Mouse (Mus musculus) heart, adult 2 months (tissue): ENCODE measurements at regions not wholly inside any gene's neighbourhood (a gene's known extent, or its start where the extent isn't known, plus 50 kb on each side); places are given as distances from the start of the nearest gene placed in this dataset.
"Not testable (repeated sequence)": the region's sequence is repeated elsewhere in the genome, so short reads cannot be mapped to it uniquely, and the experiment has no call there.

Experiments
- DNase-seq, 2 experiments: peaks; one replicate each; pipeline ENCODE4 v3.0.0; 2021
- H3K27ac ChIP-seq: fragments of 200-600 bp; 2 replicates; pipeline ENCODE4 v1.8.1; 2022
- H3K27me3 ChIP-seq: fragments of 200-500 bp; 2 replicates; pipeline ENCODE4 v1.6.1; 2012; ENCODE audit warnings: mild to moderate bottlenecking, low read length, inconsistent platforms, mixed read lengths; ENCODE audit not compliant: control insufficient read depth, insufficient read depth
- H3K36me3 ChIP-seq: fragments of 200-500 bp; 2 replicates; pipeline ENCODE4 v1.6.1; 2012; ENCODE audit warnings: low read length, inconsistent platforms; ENCODE audit not compliant: control insufficient read depth, insufficient read depth
- H3K4me1 ChIP-seq: fragments of 200-500 bp; 2 replicates; pipeline ENCODE4 v1.6.1; 2011; ENCODE audit warnings: low read length; ENCODE audit not compliant: control insufficient read depth, insufficient read depth
- H3K4me3 ChIP-seq: fragments of 200-600 bp; 2 replicates; pipeline ENCODE4 v1.8.1; 2022
- H3K79me2 ChIP-seq: fragments of 200-500 bp; replicated peaks from 2 replicates; pipeline ENCODE4 v1.6.1; 2012; ENCODE audit warnings: mild to moderate bottlenecking, inconsistent platforms, low read length, moderate library complexity, mixed read lengths; ENCODE audit not compliant: control insufficient read depth, insufficient read depth
- H3K9ac ChIP-seq: fragments of 200-500 bp; 2 replicates; pipeline ENCODE4 v1.6.1; 2012; ENCODE audit warnings: low read depth, mild to moderate bottlenecking, control low read depth, inconsistent platforms, low read length, mixed read lengths
- CTCF ChIP-seq: fragments of 200-600 bp; IDR thresholded peaks from 2 replicates; pipeline ENCODE4 v1.8.1; 2022; ENCODE audit warnings: antibody characterized with exemption, mild to moderate bottlenecking, moderate library complexity
- EP300 ChIP-seq: fragments of 200-500 bp; IDR thresholded peaks from 2 replicates; pipeline ENCODE4 v1.6.1; 2011; ENCODE audit warnings: low read depth, low read length, control low read depth; ENCODE audit not compliant: insufficient read depth
- POLR2A ChIP-seq: fragments of 200-500 bp; IDR thresholded peaks from 2 replicates; pipeline ENCODE4 v1.6.1; 2011; ENCODE audit warnings: mild to moderate bottlenecking, low read depth, low read length, control low read depth; ENCODE audit not compliant: insufficient read depth
- WGBS: fragments of 180-500 bp; shearing (Covaris S2); methylation state at CpG from one replicate; pipeline ENCODE4 v1.1.7; 2018; 5-methylcytosine and 5-hydroxymethylcytosine counted together
- intact Hi-C: fragments of 180-260 bp; cut with DNase I; formaldehyde crosslinking; loops from one replicate; pipeline ENCODE4 v1.15.1; 2025

DNA sequence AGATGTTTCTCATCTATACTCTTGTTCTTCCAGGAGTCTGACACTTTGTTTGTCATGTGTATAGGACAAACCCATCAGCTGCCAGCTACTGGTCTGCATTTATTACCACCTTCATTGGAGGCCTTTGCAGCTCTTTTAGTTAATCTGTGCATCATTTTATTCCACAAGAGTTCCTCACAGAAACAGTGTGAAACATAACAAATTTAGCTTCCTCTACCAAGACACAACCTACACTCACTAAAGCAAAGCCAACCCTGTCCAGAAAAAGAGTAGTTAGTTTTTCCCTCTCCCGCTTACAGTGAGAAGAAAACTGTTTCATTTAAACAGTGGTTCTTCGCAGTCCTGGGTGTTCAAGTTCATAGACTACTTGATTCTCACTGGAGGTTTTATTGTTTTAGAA lies 100.5 kb downstream of the 1700129C05Rik start:
- no peak for TF ChIP-seq POLR2A
- no peak for TF ChIP-seq EP300
- TF ChIP-seq CTCF: no peak
- Histone ChIP-seq H3K4me1 (no peaks in the 10 kb centered on the region), H3K36me3 (no peaks in the 10 kb centered on the region), H3K79me2 (no peaks in the 10 kb centered on the region), H3K9ac (no peak overlapping the region), H3K27ac (no peak overlapping the region), H3K27me3 (no peaks in the 10 kb centered on the region), H3K4me3 (no peak overlapping the region)
- 94% methylated on average over 2 of the region's 2 CpGs for WGBS
- no peak for DNase-seq
- intact Hi-C loops: no loop called here

GRCm38 (mm10) chr14:59025757-59026156 lies 116.9 kb downstream of the 1700129C05Rik start:
- peak in 1 of 2 experiments; percentile 13 for DNase-seq
- not testable (repeated sequence) for H3K4me3 ChIP-seq
- WGBS: 43% methylated on average over 9 of the region's 9 CpGs

GRCm38 (mm10) chr14:59009534-59009933 lies 133.2 kb downstream of the 1700129C05Rik start:
- Histone ChIP-seq H3K4me1 (no peaks in the 10 kb centered on the region), H3K27me3 (no peaks in the 10 kb centered on the region), H3K4me3 (no peak overlapping the region), H3K79me2 (no peaks in the 10 kb centered on the region), H3K36me3 (no peaks in the 10 kb centered on the region), H3K9ac (no peak overlapping the region), H3K27ac (no peak overlapping the region)
- TF ChIP-seq EP300: no peak
- TF ChIP-seq POLR2A: no peak
- no peak for TF ChIP-seq CTCF
- intact Hi-C loops: no loop called here
- DNase-seq: no peak
- WGBS: 82% methylated on average over 3 of the region's 3 CpGs

More at GRCm38 (mm10) chr14:59025757-59026156, 116.9 kb downstream of the 1700129C05Rik start:
- H3K4me1 ChIP-seq, H3K36me3 ChIP-seq, intact Hi-C loops, H3K9ac ChIP-seq, H3K79me2 ChIP-seq, H3K27ac ChIP-seq, H3K27me3 ChIP-seq: not testable (repeated sequence)

GRCm38 (mm10) chr14:58999106-58999778 lies 143.5 kb downstream of the 1700129C05Rik start:
- no peak overlapping the region for H3K9ac ChIP-seq
- H3K27ac ChIP-seq: no peak overlapping the region
- intact Hi-C loops: no loop called here
- H3K79me2 ChIP-seq: no peaks in the 10 kb centered on the region
- no peaks in the 10 kb centered on the region for H3K36me3 ChIP-seq
- peak in 1 of 2 experiments; percentile 8 for DNase-seq
- no peak for TF ChIP-seq POLR2A
- TF ChIP-seq CTCF: no peak
- TF ChIP-seq EP300: no peak
- H3K4me3 ChIP-seq: no peak overlapping the region
- 55% methylated on average over 5 of the region's 5 CpGs for WGBS
- H3K4me1 ChIP-seq: no peaks in the 10 kb centered on the region; the same call in 1 of the 2 replicates
- H3K27me3 ChIP-seq: no peaks in the 10 kb centered on the region

- no peaks in the 10 kb centered on the region for H3K79me2 ChIP-seq
- no peaks in the 10 kb centered on the region for H3K36me3 ChIP-seq
- H3K4me1 ChIP-seq: no peaks in the 10 kb centered on the region; the same call in 1 of the 2 replicates
- DNase-seq: no peak
- WGBS: 88% methylated on average over 6 of the region's 6 CpGs
- H3K27me3 ChIP-seq: no peaks in the 10 kb centered on the region
- H3K9ac ChIP-seq: no peak overlapping the region
- H3K27ac ChIP-seq: no peak overlapping the region
- no peak overlapping the region for H3K4me3 ChIP-seq
- TF ChIP-seq CTCF (no peak), POLR2A (no peak), EP300 (no peak)
- intact Hi-C loops: no loop called here
Observed at GRCm38 (mm10) chr14:58994994-58995393, 147.7 kb downstream of the 1700129C05Rik start.

GRCm38 (mm10) chr14:58989644-58990217 lies 153.0 kb downstream of the 1700129C05Rik start:
- H3K27me3 ChIP-seq: no peaks in the 10 kb centered on the region
- no peak for TF ChIP-seq POLR2A
- TF ChIP-seq EP300: no peak
- TF ChIP-seq CTCF: no peak
- no peak overlapping the region for H3K4me3 ChIP-seq

More at GRCm38 (mm10) chr14:58989644-58990217, 153.0 kb downstream of the 1700129C05Rik start:
- no peaks in the 10 kb centered on the region for H3K36me3 ChIP-seq
- H3K27ac ChIP-seq: no peak overlapping the region
- intact Hi-C loops: no loop called here
- no peak overlapping the region for H3K9ac ChIP-seq
- DNase-seq: no peak
- no peaks in the 10 kb centered on the region for H3K4me1 ChIP-seq
- WGBS: 73% methylated on average over 5 of the region's 5 CpGs
- no peaks in the 10 kb centered on the region for H3K79me2 ChIP-seq
